Mouse (Mus musculus) limb, embryonic 11.5 days (tissue): ENCODE measurements at regions not wholly inside any gene's neighbourhood (a gene's known extent, or its start where the extent isn't known, plus 50 kb on each side); places are given as distances from the start of the nearest gene placed in this dataset.

ENCODE experiments used
- ATAC-seq: fragments of 200-750 bp; cut with Nextera tagmentation; 2 replicates; pipeline ENCODE4 v1.8.0; 2017; ENCODE audit warnings: low read depth; ENCODE audit not compliant: insufficient number of reproducible peaks, low FRiP score, low TSS enrichment
- DNase-seq: peaks from one replicate; pipeline ENCODE4 v3.0.0-alpha.2; 2015; ENCODE audit warnings: low spot score
- H3K27ac ChIP-seq: fragments of 300-500 bp; sonication (generic); replicated peaks from 2 replicates; pipeline ENCODE4 v1.5.1; 2014; ENCODE audit warnings: low read depth, mild to moderate bottlenecking, low read length
- H3K27me3 ChIP-seq: fragments of 300-500 bp; sonication (generic); 2 replicates; pipeline ENCODE4 v1.6.1; 2014; ENCODE audit warnings: mild to moderate bottlenecking, low read length, mixed read lengths; ENCODE audit not compliant: control insufficient read depth, insufficient read depth
- H3K36me3 ChIP-seq: fragments of 300-500 bp; sonication (generic); 2 replicates; pipeline ENCODE4 v1.6.1; 2014; ENCODE audit warnings: mild to moderate bottlenecking, low read length, moderate library complexity, mixed read lengths; ENCODE audit not compliant: control insufficient read depth, insufficient read depth
- H3K4me1 ChIP-seq: fragments of 300-500 bp; sonication (generic); 2 replicates; pipeline ENCODE4 v1.6.1; 2014; ENCODE audit warnings: low read length, mixed read lengths; ENCODE audit not compliant: control insufficient read depth, insufficient read depth
- H3K4me2 ChIP-seq: fragments of 300-500 bp; sonication (generic); 2 replicates; pipeline ENCODE4 v1.6.1; 2014; ENCODE audit warnings: low read depth, mild to moderate bottlenecking, moderate library complexity; ENCODE audit not compliant: severe bottlenecking
- H3K4me3 ChIP-seq: fragments of 300-500 bp; sonication (generic); 2 replicates; pipeline ENCODE4 v1.5.1; 2014; ENCODE audit warnings: low read depth, low read length
- H3K9ac ChIP-seq: fragments of 300-500 bp; sonication (generic); 2 replicates; pipeline ENCODE4 v1.6.1; 2014; ENCODE audit warnings: mild to moderate bottlenecking, low read length
- H3K9me3 ChIP-seq: fragments of 300-500 bp; sonication (generic); 2 replicates; pipeline ENCODE4 v1.6.1; 2016; ENCODE audit warnings: low read length; ENCODE audit not compliant: control insufficient read depth
- WGBS: fragments of 180-500 bp; shearing (Covaris S2); extraction: QIAGEN DNeasy Blood & Tissue Kit; methylation state at CpG from one replicate; pipeline ENCODE4 v1.1.7; 2014; 5-methylcytosine and 5-hydroxymethylcytosine counted together

DNA sequence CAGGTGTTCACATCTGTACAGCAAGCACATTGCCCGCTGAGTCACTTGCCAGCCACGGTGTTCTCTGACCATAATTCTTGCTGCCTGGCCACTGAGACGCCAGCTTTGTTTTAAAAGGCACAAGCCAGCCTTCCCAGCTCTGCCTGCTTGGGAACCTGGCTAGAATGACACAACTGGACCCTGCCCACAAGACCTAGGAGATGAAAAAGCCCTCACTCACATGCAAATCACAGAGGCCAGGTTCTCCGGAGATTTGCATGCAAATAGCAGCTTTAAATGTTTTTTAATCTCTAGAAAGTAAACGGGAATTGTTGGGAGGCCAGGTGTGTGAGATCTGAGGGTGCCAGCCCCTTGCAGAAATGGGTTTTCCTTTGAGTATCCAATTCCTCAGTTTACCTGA is 71.9 kb downstream of the 1810010D01Rik start:
- ATAC-seq, result no peak
- whole genome bisulfite sequencing, result 21% methylated on average over 5 of the region's 5 CpGs
- H3K4me3 ChIP-seq, result no peak overlapping the region

DNA sequence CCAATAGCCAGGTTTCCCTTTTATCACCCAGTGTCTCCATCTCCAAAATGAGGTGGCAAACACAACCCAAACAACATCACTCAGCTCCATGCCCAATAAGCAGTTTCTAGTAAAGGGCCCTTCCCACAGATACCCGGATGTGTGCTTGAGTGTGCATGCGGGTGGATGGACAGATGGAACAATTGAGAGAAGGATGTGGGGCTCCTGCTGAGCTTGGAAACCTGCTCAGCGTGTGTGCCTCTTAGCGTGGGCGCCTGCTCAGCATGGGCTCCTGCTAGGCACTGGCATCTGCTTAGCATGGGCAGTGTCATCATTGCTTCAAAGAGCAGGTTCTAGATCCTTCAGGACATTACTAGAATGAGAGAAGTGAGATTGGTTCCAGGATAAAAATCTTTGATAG is 75.4 kb downstream of the 1810010D01Rik start:
- ATAC-seq, result no peak

More for the DNA sequence above, 71.9 kb downstream of the 1810010D01Rik start:
- no peak overlapping the region for H3K9ac ChIP-seq
- no peak overlapping the region for H3K27ac ChIP-seq
- H3K27me3 ChIP-seq, result no peaks in the 10 kb centered on the region
- H3K9me3 ChIP-seq, result no peaks in the 10 kb centered on the region
- no peak for DNase-seq
- no peak overlapping the region for H3K4me2 ChIP-seq
- no peaks in the 10 kb centered on the region for H3K36me3 ChIP-seq
- H3K4me1 ChIP-seq, result no peaks in the 10 kb centered on the region

GRCm38 (mm10) chr7:145131438-145132159 is 76.3 kb downstream of the 1810010D01Rik start:
- H3K36me3 ChIP-seq, result no peaks in the 10 kb centered on the region
- 84% methylated on average over 8 of the region's 8 CpGs for WGBS

More for the DNA sequence above, 75.4 kb downstream of the 1810010D01Rik start:
- DNase-seq, result no peak
- no peak overlapping the region for H3K27ac ChIP-seq
- H3K27me3 ChIP-seq, result no peaks in the 10 kb centered on the region
- H3K4me2 ChIP-seq, result no peak overlapping the region
- H3K9me3 ChIP-seq, result no peaks in the 10 kb centered on the region
- no peaks in the 10 kb centered on the region for H3K4me1 ChIP-seq
- 89% methylated on average over 5 of the region's 5 CpGs for WGBS
- no peaks in the 10 kb centered on the region for H3K36me3 ChIP-seq
- H3K4me3 ChIP-seq, result no peak overlapping the region
- no peak overlapping the region for H3K9ac ChIP-seq

DNA sequence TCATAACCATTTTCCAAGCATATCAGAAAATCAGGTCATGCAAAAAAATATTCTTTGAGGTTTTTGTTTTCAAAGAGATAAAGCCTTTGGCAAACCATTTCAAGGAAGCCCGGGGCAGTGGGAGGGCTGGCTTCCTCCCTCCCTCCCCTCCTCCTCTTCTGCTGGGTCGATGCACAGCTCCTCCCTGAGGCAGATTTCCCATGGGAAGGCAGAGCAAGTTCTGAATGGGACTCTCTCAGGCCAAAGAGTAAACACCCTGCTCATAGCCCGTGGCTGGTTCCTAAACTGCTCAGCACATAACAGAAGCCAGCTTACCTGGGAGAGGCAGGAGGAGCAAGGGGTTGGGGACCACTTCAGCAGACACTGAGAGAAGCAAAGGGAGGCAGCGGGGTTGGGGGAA is 77.9 kb downstream of the 1810010D01Rik start:
- H3K9me3 ChIP-seq, result no peaks in the 10 kb centered on the region
- H3K4me1 ChIP-seq, result no peaks in the 10 kb centered on the region
- H3K27me3 ChIP-seq, result no peaks in the 10 kb centered on the region
- no peaks in the 10 kb centered on the region for H3K36me3 ChIP-seq
- no peak overlapping the region for H3K4me2 ChIP-seq
- WGBS, result 38% methylated on average over 4 of the region's 4 CpGs
- ATAC-seq (no peak), DNase-seq (no peak)
- H3K9ac ChIP-seq, result no peak overlapping the region
- no peak overlapping the region for H3K27ac ChIP-seq
- no peak overlapping the region for H3K4me3 ChIP-seq

More at GRCm38 (mm10) chr7:145131438-145132159, 76.3 kb downstream of the 1810010D01Rik start:
- H3K9me3 ChIP-seq, result no peaks in the 10 kb centered on the region
- H3K27me3 ChIP-seq, result no peaks in the 10 kb centered on the region
- DNase-seq (no peak), ATAC-seq (no peak)
- no peak overlapping the region for H3K4me2 ChIP-seq
- no peak overlapping the region for H3K4me3 ChIP-seq
- no peak overlapping the region for H3K27ac ChIP-seq
- no peak overlapping the region for H3K9ac ChIP-seq
- no peaks in the 10 kb centered on the region for H3K4me1 ChIP-seq

DNA sequence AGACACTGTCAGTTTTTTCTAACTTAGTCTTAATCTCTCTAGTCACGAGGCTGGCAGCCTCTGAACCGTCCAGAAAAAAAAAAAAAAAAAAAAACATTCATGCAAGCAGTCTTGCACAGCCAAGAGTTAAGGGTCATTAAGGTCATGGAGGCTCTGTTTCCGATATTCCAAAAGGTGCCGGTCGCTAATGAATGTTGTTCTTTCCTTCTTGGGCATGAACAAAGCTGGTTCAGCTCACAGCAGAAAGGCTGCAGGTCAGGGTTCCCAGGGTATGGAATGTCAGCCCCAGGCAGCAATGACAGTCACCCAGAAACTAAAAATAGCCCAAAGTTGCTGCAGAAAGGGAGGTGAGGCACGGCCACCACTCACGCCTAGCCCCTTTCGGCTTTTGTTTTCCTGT is 80.3 kb downstream of the 1810010D01Rik start:
- ATAC-seq (no peak; the same call in 1 of the 2 replicates), DNase-seq (no peak)
- Histone ChIP-seq H3K9me3 (no peaks in the 10 kb centered on the region), H3K9ac (no peak overlapping the region), H3K27me3 (no peaks in the 10 kb centered on the region), H3K36me3 (no peaks in the 10 kb centered on the region), H3K4me2 (no peak overlapping the region), H3K27ac (no peak overlapping the region), H3K4me1 (no peaks in the 10 kb centered on the region), H3K4me3 (no peak overlapping the region)
- 29% methylated on average over 8 of the region's 8 CpGs for WGBS

- ATAC-seq, result no peak; the same call in 1 of the 2 replicates
- 50% methylated on average over 4 of the region's 4 CpGs for WGBS
These were observed 80.7 kb downstream of the 1810010D01Rik start for GRCm38 (mm10) chr7:145127180-145127579.

GRCm38 (mm10) chr7:145123996-145124601 is 83.8 kb downstream of the 1810010D01Rik start:
- no peak overlapping the region for H3K4me2 ChIP-seq
- H3K4me3 ChIP-seq, result no peak overlapping the region
- ATAC-seq (no peak), DNase-seq (no peak)
- H3K36me3 ChIP-seq, result no peaks in the 10 kb centered on the region
- no peak overlapping the region for H3K9ac ChIP-seq
- WGBS, result 94% methylated on average over 2 of the region's 2 CpGs
- H3K4me1 ChIP-seq, result no peaks in the 10 kb centered on the region
- no peaks in the 10 kb centered on the region for H3K9me3 ChIP-seq
- no peaks in the 10 kb centered on the region for H3K27me3 ChIP-seq
- H3K27ac ChIP-seq, result no peak overlapping the region

More at GRCm38 (mm10) chr7:145127180-145127579, 80.7 kb downstream of the 1810010D01Rik start:
- Histone ChIP-seq H3K4me3 (no peak overlapping the region), H3K4me1 (no peaks in the 10 kb centered on the region), H3K27ac (no peak overlapping the region), H3K36me3 (no peaks in the 10 kb centered on the region), H3K9ac (no peak overlapping the region), H3K9me3 (no peaks in the 10 kb centered on the region), H3K4me2 (no peak overlapping the region), H3K27me3 (no peaks in the 10 kb centered on the region)
- DNase-seq, result no peak

DNA sequence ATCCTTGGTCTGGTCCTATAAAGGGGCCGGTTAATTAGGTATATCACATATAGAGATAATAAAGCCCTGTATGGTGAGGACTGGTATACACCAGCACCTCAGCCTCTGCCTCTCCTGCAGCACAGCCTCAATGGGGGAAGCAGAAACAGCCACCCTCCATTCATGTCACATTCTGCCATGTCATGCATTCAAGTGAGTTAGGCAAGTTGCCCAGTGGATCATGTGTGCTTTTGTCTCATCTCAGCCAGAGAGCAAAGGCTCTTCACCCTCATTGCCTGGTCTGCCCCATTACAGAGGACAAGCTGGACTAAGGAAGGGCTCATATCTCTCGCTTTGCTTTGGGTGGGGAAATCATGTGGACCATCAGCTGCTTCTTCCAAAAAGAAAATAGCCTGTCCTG is 85.4 kb downstream of the 1810010D01Rik start:
- Histone ChIP-seq H3K27me3 (no peaks in the 10 kb centered on the region), H3K9ac (no peak overlapping the region), H3K9me3 (no peaks in the 10 kb centered on the region), H3K4me1 (no peaks in the 10 kb centered on the region), H3K27ac (no peak overlapping the region), H3K4me3 (no peak overlapping the region), H3K4me2 (no peak overlapping the region), H3K36me3 (no peaks in the 10 kb centered on the region)
- WGBS, result 92% methylated on average over 2 of the region's 2 CpGs
- DNase-seq, result no peak
- no peak for ATAC-seq
